Mouse (Mus musculus): ENCODE measurements around the gene Ctnnd2. TPM values are rescaled to one million over a fixed set of nuclear protein-coding genes. Genes with fewer than 3 reads are reported as not detected.

The Ctnnd2 gene
- polyA plus RNA-seq, 1 experiment, result 0.31 TPM

- 83% methylated on average over 3 of the region's 3 CpGs for WGBS
- DNase-seq (ENCODE audit: low read depth, low spot score), result no peak
Measured at GRCm38 (mm10) chr15:30616861-30617260, 444.5 kb downstream of the Ctnnd2 start.

GRCm38 (mm10) chr15:30617932-30618331, 445.5 kb downstream of the Ctnnd2 start:
- DNase-seq (ENCODE audit: low read depth, low spot score), result no peak
- WGBS, result 63% methylated on average over 2 of the region's 2 CpGs

GRCm38 (mm10) chr15:30628524-30628923, 456.1 kb downstream of the Ctnnd2 start:
- DNase-seq (ENCODE audit: low read depth, low spot score), result no peak
- 34% methylated on average over 3 of the region's 3 CpGs for WGBS

- DNase-seq (ENCODE audit: low read depth, low spot score), result no peak
- 72% methylated on average over 7 of the region's 7 CpGs for WGBS
Measured at GRCm38 (mm10) chr15:30632113-30632735, 459.8 kb downstream of the Ctnnd2 start.

GRCm38 (mm10) chr15:30633917-30634316, 461.5 kb downstream of the Ctnnd2 start:
- no peak for DNase-seq (ENCODE audit: low read depth, low spot score)
- 62% methylated on average over 2 of the region's 2 CpGs for WGBS

GRCm38 (mm10) chr15:30634522-30634921, 462.1 kb downstream of the Ctnnd2 start:
- 68% methylated on average over 5 of the region's 5 CpGs for WGBS
- DNase-seq (ENCODE audit: low read depth, low spot score), result no peak

- no peak for DNase-seq (ENCODE audit: low read depth, low spot score)
- 86% methylated on average over 5 of the region's 5 CpGs for WGBS
Measured at GRCm38 (mm10) chr15:30640651-30641050, 468.3 kb downstream of the Ctnnd2 start.

GRCm38 (mm10) chr15:30645688-30646087, 473.3 kb downstream of the Ctnnd2 start:
- WGBS, result 54% methylated on average over 1 of the region's 1 CpGs
- DNase-seq (ENCODE audit: low read depth, low spot score), result no peak

GRCm38 (mm10) chr15:30646501-30647431, 474.4 kb downstream of the Ctnnd2 start:
- no peak for DNase-seq (ENCODE audit: low read depth, low spot score)
- WGBS, result 3% methylated on average over 94 of the region's 94 CpGs

GRCm38 (mm10) chr15:30647679-30648311, 475.4 kb downstream of the Ctnnd2 start:
- 54% methylated on average over 7 of the region's 7 CpGs for WGBS
- DNase-seq (ENCODE audit: low read depth, low spot score), result no peak

- 56% methylated on average over 6 of the region's 6 CpGs for WGBS
- no peak for DNase-seq (ENCODE audit: low read depth, low spot score)
Measured at GRCm38 (mm10) chr15:30649964-30650363, 477.6 kb downstream of the Ctnnd2 start.

GRCm38 (mm10) chr15:30655433-30655832, 483.0 kb downstream of the Ctnnd2 start:
- WGBS, result 75% methylated on average over 9 of the region's 9 CpGs
- no peak for DNase-seq (ENCODE audit: low read depth, low spot score)

GRCm38 (mm10) chr15:30657588-30657987, 485.2 kb downstream of the Ctnnd2 start:
- DNase-seq (ENCODE audit: low read depth, low spot score), result no peak
- 81% methylated on average over 3 of the region's 3 CpGs for WGBS

GRCm38 (mm10) chr15:30660539-30661149, 488.3 kb downstream of the Ctnnd2 start:
- no peak for DNase-seq (ENCODE audit: low read depth, low spot score)
- 84% methylated on average over 8 of the region's 8 CpGs for WGBS

GRCm38 (mm10) chr15:30661689-30662422, 489.5 kb downstream of the Ctnnd2 start:
- DNase-seq (ENCODE audit: low read depth, low spot score), result no peak
- 49% methylated on average over 6 of the region's 6 CpGs for WGBS

GRCm38 (mm10) chr15:30667819-30668587, 495.6 kb downstream of the Ctnnd2 start:
- 77% methylated on average over 7 of the region's 7 CpGs for WGBS
- DNase-seq (ENCODE audit: low read depth, low spot score), result no peak

- WGBS, result 72% methylated on average over 4 of the region's 4 CpGs
- no peak for DNase-seq (ENCODE audit: low read depth, low spot score)
Measured at GRCm38 (mm10) chr15:30681939-30682338, 509.5 kb downstream of the Ctnnd2 start.

- no peak for DNase-seq (ENCODE audit: low read depth, low spot score)
- WGBS, result 81% methylated on average over 14 of the region's 14 CpGs
Measured at GRCm38 (mm10) chr15:30682360-30683119, 510.1 kb downstream of the Ctnnd2 start.

Data from large intestine, adult 2 months (tissue).